Mouse (Mus musculus) kidney, adult 8-10 months (tissue): ENCODE measurements around the gene Slu7.
A peak's percentile ranks its signal among the peaks of the same experiment; 100 is the strongest.

Experiments
- DNase-seq, 2 experiments: peaks; one replicate each; pipeline ENCODE4 v3.0.0; 2022

The Slu7 gene

DNA sequence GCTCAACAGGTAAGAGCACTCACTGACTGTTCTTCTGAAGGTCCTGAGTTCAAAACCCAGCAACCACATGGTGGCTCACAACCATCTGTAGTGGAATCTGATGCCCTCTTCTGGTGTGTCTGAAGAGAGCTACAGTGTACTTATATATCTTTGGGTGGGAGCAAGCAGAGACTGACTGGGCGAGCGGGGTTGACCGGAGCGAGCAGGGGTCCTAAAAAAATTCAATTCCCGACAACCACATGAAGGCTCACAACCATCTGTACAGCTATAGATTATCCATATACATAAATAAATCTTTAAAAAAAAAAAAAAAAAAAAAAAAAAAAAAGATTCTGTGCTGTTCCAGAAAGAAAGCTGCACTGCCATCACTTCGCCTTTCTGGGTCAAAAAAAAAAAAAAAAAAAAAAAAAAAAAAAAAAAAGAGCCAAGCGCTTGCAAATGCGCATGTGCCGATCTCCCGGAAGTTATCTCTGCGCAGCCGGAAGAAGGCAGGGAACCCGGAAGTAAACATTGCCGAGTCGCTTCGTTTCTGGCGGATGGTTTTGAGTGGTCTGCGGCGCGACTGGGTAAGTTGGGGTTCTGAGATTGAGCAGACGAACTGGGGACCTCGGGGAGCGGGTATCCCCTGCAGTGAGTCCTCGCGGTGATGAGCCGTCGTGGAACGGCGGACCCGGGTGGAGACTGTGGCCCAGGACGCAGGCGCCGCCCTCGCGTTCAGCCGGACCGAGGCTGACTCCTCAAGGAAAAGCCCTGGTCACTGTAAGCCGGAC is at the start of gene Slu7:
TSS of gene Slu7 (plus strand) at position 491 of the 770 bp plus-strand sequence.
- DNase-seq = peak; percentile 56 to 57

DNA sequence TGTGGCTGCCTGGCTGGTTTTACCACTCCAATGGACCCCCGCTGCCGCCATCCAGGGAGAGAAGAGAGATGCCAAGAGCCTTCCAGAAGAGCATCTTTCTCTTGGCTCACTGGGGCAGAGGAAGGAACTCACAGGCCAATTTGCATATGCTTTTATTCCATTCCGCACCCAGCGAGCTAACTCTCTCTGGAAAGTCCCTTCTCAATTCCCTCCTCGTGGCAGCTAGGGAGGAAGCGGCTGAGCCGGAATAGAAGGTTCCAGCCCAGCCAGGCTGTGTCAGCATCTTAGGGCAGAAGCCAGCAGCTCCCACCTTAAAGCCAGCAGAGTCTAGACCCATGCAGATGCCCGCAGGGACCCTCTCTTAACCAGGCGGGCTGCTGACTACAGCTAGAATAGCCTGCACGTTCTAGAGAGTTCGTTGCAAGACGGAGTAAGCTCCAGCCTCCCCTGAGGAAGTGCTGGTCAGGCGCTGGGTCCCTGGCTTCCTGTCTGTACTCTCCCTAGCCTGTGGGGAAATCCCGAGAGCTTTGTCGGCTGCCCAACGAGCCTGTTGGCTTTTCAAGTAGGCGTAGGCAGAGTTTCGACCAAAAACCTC is 48.4 kb upstream of the Slu7 start:
- peak; percentile 20 to 60 for DNase-seq

DNA sequence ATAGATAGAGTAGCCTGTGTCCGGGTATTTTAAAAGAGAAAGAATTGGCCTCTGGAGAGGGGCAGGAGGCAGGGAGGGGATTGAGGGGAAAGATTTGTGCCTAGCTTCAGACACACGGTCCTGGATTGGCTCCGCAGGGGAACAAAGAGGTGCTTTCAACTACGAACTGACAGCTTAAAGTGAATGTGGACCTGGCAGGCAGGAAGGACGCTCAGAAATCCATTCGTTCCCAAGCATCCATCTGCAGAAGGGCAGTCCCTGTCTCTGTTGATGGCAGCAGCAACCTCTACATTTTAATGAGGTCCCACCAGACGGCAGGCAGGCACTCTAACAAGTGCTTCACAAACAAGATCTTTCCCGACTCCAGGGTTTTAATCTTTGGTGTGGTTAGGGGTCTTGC is 47.8 kb upstream of the Slu7 start:
- DNase-seq = no peak

DNA sequence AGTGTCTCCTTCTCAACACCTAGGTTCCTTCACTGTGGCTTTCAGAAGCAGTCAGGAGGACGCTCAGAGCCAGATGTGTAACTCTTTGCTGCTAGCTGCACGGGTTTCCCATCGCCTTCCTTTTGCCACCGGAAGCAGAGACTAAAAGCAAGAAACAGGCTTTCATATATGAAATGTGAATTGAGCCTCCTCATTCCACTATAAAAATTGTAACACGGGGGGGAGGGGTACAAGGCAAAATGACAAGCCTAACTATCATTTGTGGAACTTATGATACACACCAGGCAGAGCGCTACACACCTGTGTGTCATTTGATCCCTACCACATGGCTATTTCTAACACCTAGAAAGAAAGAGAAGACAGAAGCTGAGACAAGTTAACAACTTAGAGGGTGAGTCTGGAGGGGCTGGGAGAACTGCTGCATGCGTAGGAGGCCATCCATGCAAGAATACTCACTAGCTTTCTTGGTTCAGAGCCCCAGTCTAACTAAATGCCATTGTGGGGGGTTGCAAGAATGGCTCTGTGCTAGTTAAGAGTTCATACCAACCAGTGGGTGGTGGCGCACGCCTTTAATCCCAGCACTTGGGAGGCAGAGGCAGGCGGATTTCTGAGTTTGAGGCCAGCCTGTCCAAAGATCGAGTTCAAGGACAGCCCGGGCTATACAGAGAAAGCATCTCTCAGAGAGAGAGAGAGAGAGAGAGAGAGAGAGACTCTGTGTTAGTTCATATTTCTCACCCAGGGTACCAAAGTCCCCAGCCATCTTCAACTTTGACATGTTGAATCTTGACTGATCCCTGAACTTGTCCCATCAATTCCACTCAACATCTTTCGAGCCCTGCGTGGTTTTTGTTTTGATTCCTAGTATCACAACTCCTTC is 46.3 kb upstream of the Slu7 start:
- no peak for DNase-seq

DNA sequence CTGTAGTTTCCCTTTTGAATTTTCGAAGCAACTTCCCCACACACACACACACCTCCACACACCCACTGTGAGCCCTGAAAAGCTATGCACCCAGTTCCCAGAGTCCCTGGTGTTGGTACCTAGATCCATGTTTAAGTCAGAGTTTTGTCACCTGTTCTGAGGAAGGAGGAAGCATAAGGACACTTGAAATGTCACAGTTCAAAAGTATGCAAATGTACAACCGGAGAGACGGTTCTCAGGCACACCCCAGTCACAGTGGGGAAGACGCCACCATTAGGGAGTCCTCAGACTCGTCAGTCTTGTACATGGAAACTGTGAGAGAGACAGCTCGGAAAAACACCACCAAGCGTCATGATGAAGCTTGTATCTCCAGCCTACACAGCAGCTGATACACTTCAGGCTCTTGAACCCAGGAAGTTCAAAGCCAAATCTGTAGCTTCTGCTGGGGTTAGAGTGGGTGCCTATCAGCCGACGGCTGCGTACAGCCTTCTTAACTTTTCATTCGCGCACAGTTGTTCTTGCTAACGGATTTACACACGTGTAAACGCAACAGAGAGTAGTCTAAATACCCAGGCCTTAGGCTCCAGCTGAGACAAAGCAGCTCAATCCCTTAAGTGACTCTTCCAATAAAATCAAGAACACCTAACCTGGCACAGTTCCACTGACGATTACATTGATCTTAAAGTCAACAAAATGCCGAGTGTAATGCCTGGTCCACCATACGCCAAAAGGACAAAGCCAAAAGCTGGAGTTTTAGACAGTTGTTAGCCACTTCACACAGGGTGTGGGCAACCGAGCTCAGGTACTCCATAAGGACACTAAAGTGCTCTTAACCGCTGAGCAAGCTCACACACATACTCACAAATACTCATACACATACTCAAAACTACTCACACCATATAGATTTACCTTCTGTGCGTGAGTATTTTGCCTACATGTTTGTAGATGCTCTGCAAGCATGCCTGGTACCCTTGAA is 45.1 kb upstream of the Slu7 start:
- no peak for DNase-seq

DNA sequence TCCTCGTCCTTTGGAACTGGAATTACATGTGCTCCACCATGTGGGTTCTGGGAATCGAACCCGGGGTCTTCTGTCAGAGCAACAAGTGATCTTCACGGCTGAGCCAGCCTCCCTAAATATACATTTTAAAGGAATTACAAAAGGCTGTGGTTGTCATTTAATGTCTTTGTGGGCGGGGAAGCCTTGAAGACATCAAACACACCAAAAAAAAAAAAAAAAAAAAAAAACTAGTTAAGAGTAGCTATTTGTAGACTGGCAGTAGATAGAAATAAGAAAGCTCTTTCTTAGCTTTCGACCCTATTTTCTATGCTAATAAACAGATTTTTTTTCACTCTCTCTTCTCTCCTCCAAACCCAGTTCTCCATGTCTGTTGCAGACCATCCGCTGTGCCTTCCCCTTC is 44.4 kb upstream of the Slu7 start:
- no peak for DNase-seq

DNA sequence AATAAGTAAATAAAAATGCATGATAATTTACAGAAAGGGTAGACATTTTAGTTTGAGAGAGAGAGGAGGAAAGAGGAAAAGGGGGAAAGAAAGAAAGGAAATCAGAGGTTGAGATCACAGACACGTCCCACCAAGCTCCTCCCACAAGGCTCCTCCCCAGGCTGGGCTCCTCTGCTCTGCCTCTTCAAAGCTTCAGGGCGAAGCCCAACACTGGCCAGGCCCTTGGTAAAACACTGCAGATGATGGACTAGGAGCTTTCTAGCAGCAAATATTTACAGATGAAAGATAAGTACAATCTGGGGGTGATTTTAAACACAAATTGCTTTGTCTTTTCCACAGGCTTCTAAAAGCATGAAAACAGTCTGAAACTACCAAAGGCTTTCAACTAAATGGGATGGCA is 40.8 kb upstream of the Slu7 start:
- DNase-seq = no peak

DNA sequence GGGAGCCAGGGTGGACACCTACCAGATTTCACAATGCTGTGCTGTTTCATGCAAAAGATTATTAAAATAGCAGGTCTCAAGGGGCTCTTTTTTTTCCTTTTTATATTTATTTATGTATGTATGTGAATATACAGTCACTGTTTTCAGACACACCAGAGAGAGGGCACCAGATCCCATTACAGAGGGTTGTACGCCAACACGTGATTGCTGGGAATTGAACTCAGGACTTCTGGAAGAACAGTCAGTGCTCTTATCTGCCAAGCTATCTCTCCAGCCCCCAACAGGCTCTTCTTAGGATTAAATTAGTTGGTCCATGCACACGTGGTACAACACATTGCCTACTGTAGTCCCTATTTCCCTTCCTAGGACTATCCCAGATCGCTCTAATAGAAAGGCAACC is 40.2 kb upstream of the Slu7 start:
- DNase-seq = no peak

DNA sequence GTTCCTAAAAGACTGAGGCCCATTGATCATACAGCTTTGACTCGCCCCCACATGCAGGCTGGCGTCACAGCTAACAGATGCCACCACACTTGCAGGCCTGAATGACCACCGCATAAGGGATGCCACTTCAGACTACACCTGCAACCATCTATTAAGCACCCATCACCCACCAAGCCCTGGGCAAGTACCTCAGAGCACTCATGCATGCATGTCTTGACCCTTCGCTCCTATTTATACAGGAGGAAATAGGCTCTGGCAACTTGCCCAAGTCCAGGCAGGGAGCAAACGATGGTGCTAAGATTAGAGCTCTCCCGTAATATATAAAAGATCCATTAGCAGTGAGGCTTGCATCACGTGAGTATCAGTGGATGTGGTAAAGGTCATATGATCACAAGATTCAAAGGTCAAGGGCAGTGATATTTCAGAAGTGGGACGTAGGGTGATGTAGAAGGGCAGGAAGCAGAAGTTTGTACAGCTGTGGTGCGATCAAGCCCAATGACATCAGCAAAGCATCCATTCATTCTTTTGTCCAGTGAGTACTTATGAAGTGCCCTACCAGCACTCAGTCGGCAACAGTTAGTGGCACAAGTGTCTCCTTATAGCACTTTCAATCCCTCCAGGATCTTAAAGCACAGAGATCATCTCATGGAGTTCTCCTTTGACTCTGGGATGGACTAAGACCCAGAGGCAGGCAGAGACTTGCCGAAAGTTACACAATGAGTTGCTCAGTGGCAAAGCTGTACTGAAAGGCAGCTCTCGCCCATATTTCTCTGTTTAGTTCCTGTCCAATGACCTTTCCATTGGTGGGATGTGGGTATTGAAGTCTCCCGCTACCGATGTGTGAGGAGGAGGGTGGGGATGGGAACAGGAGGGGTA is 38.2 kb upstream of the Slu7 start:
- DNase-seq = peak; percentile 15 to 37

DNA sequence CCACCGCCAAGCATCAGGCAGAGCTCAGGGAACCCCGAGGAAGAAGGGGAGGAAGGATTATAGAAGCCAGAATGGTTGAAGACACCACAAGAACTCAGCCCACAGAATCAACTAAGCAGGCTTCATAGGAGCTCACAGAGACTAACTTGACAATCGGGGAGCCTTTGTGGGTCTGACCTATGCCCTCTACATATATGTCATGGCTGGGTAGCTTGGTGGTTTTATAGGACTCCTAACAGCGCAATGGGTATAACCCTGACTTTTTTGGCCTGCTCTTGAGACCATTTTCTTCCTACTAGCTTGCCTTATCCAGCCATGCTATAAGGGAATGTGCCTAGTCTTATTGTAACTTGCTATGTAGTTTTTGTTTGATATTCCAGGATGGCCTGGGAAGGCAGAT is 37.3 kb upstream of the Slu7 start:
- DNase-seq = no peak

DNA sequence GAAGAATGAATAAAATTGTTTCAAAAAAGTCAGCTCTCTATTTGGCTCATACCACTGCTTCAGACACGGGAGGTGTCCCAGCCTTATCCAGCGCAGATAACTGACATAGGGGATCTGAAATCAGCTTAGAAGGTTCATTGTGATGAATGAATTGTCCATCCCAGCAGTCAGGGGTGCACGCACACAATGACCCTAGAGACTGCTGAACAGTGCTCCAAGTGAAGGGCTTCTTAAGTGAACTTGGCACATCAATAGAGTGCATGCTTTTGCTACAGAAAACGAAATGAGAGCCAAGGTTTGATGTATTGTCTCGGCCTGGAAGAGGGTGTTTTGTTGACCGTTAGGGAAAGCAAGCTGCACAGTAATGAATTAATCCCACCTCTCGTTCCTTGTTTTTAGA is 36.9 kb upstream of the Slu7 start:
- DNase-seq = no peak

DNA sequence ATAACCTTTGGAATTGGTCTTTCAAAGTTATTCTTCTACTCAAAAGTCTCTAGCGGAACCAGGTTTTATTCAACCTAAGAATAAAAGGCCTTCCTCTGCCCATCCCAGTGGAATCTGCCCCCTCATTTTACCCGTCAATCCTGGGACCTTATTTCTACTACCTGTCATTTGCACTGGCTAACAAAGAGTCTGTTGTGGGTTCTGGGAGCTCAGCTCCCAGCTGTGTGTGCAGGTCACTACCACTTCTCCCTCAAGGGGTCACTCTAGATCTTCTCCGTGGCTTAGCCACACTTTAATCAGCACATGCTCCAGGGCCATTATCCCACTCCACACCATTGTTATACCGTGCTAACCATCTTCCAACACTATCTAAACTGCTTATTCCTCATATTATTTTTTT is 34.2 kb upstream of the Slu7 start:
- peak; percentile 41 to 53 for DNase-seq

DNA sequence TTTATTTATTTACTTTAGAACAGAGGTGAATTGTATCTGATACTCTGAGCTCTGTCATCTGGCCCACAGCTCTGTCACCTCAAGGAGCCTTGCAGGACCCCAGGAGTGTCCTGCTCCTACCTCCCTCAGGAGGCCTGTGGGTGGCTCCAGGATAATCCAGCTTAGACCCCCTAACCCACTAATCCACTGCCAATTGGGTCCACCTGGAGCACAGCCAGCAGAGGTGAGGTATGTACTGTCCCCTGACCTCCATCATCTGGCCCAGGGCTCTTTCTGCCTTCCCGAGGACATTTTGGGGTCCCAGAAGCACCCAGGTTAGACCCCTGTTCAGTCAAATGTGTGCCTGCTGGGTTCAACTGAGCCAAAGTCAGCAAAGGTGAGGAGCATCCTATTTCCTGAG is 33.4 kb upstream of the Slu7 start:
- no peak for DNase-seq

DNA sequence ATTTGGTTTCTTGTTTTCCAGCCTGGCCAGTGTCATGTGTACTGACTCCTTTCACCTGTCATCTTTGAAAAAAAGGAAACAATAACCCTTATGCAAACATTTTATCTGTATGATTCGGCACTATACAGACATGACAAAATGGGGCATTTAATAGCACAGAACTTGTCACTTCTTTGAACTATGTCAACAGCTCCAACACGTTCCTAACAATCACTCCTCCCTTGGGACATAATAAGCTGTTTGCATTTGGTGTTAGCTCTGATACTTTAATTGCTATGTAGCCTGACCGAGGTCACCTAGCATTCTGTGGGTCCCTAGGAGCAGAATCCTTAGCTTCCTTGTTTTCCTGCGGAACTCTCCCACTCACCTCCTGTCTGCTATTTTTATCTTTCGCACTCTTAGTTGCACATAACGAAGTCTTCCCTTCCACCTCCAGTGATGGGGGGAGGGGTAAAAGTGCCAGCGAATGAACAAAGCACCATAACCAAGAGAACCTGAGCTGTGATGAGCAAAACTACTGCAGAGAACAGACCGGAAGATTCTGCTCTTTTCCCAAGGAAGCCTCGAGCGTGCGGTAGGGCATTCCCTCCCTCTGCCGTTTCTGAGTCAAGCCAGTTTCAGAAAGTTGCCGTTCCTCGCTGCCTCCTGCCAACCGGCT is 29.3 kb upstream of the Slu7 start:
- DNase-seq = no peak

DNA sequence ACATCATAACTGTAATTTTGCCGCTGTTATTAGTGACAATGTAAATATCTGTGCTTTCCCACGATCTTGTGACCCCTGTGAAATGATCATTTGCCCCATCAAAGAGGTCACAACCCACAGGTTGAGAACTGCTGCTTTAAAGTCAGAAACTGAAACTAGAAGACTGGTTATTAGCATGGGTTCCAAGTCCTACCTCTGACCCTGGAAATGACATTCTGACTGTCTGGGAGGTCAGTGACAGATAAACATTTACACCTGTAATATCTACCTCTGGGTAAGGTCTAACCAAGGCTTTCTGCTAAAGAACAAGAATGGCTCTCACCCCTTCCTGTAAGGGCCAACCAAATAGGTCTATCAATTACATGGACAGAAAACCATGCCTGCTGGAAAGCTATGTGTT is 24.7 kb upstream of the Slu7 start:
- no peak for DNase-seq

DNA sequence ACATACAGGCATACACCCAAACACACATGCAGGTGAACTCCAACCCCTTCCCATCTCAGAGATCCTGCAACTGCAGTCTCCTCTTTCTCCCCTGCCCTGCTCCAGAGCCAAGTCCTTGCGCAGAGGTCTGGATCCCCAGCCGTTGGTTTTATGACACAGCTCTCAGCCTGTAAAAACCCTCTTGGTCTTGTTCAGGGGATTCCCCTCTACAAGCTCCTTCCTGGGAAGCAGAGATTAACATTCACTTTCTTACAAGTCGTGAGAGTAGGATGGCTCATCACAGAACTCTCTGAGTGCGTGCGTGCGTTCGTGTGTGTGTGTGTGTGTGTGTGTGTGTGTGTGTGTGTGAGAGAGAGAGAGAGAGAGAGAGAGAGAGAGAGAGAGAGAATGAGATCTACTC is 23.3 kb upstream of the Slu7 start:
- DNase-seq = no peak

DNA sequence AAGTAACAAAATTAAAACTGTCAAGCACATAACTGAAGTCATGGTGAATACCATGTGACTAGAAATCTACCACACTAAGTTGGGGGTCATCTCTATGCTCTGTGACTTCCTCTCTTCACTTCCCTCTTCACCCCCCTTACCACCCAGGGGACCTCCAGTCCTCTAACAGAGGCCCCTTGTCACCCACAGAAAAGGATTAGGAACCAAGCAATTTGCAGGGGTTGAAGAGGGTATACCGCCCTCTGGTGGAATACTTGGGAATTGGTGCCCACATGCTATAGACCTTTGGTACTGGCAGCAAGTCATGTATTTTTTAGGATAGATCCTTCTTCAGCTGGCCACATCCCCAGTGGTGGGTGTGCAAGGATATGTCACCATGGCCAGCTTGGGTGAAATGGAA is 22.1 kb upstream of the Slu7 start:
- peak in 1 of 2 experiments; percentile 80 for DNase-seq

DNA sequence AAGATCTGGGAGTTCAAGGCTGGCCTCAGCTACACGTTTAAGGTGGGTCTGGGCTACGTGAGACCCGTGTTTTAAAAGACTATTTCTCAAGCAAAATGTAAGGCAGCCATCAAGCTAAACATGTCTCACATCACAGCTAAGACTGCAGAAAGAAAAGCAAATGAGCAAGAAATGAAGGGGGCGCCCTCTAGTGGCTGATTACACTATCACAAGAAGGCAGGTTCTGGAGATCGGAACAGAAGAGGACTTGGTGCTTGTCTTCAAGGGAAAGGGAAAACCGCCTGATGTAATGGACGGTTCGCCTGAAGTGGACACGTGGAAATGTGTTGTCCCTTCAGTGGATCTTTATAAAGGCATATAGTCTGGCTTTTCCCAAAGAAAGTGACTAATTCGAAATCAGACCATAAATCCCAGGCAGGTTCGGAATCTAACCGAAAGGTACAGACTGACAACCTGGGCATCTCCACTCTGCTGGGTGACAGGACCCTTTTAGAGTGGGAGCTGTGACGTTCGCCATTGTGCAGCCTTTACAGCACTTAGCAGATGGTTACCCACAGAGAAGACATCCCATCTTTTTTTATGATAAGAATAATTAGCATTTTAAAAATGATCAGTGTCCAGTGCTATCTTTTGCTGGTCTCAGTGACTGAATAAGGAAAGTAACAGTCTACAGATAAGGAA is 20.6 kb upstream of the Slu7 start:
- DNase-seq = peak in 1 of 2 experiments; percentile 81

DNA sequence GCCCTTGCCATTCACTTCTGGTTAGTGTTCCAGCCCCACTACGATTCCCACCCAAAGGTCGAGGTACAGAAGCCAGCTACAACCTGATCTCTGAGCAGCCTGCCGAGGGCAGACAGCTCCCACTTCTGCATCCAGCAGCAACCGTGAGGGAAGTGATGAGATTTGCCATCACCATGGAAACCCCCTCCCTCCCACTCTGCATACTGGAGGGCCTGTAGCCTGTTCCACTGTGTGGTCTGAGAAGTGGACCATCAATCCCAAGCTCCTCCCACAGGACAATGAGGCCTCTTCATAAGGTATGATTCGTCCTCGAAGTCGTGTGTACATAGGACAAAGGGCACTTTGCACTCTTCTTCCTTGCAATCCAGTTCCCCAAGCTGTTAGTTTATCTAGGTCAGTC is 16.3 kb upstream of the Slu7 start:
- no peak for DNase-seq

DNA sequence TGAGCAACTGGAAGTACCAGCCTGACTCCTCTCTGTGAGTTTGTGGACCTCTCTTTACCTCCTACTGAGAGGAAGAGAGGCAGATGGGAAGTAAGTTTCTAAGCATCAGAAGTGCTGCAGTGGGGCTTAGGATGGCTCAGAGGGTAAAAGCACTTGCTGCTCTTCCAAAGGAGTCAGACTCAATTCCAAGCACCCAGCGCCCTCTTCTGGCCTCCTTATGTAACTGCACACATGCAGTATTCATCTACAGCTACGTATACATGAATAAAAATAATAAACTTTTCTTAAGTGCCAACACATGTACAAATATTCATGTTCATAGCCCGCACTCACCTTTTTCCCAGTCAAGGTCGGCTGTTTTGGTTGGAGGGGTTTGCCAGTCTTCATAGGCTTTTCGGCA is 9.2 kb upstream of the Slu7 start:
- DNase-seq = no peak
